Mouse (Mus musculus) embryonic facial prominence, embryonic 10.5 days (tissue): ENCODE results near the gene Gcnt1. TPM values are rescaled to one million over a fixed set of nuclear protein-coding genes. Genes with fewer than 3 reads are reported as not detected.
A peak's percentile ranks its signal among the peaks of the same experiment; 100 is the strongest.

Experiments
- DNase-seq: peaks from one replicate; pipeline ENCODE4 v3.0.0-alpha.2; 2017; ENCODE audit warnings: low spot score
- H3K27ac ChIP-seq: fragments of 300-500 bp; sonication (generic); replicated peaks from 2 replicates; pipeline ENCODE4 v1.5.1; 2016; ENCODE audit warnings: mild to moderate bottlenecking
- H3K27me3 ChIP-seq: fragments of 300-500 bp; sonication (generic); replicated peaks from 2 replicates; pipeline ENCODE4 v1.6.1; 2016; ENCODE audit warnings: low read depth, mild to moderate bottlenecking; ENCODE audit not compliant: poor library complexity, severe bottlenecking
- H3K36me3 ChIP-seq: fragments of 300-500 bp; sonication (generic); replicated peaks from 2 replicates; pipeline ENCODE4 v1.6.1; 2016; ENCODE audit warnings: mild to moderate bottlenecking, moderate library complexity
- H3K4me1 ChIP-seq: fragments of 300-500 bp; sonication (generic); 2 replicates; pipeline ENCODE4 v1.6.1; 2016
- H3K4me3 ChIP-seq: fragments of 300-500 bp; sonication (generic); 2 replicates; pipeline ENCODE4 v1.5.1; 2016; ENCODE audit warnings: mild to moderate bottlenecking, moderate library complexity
- H3K9me3 ChIP-seq: fragments of 300-500 bp; sonication (generic); 2 replicates; pipeline ENCODE4 v1.6.1; 2016; ENCODE audit warnings: mild to moderate bottlenecking
- WGBS: fragments of 180-500 bp; shearing (Covaris S2); methylation state at CpG from one replicate; pipeline ENCODE4 v1.1.7; 2016; 5-methylcytosine and 5-hydroxymethylcytosine counted together
- polyA plus RNA-seq: library from polyadenylated mRNA; unstranded; fragments of >200 nt; fragmentation: Nextera tagmentation; extraction: Ambion mirVana; gene quantifications from 2 replicates; pipeline ENCODE4 v1.2.1, GENCODE M21; 2016

Gcnt1 gene
- polyA plus RNA-seq, 1 experiment from 2014 or later: 3.0 TPM

- Histone ChIP-seq H3K4me1 (peaks cover 13% of the 10 kb centered on the region), H3K9me3 (no peaks in the 10 kb centered on the region), H3K27me3 (no peaks in the 10 kb centered on the region), H3K4me3 (no peak overlapping the region), H3K27ac (peak overlapping the region; percentile 35; the same call in 1 of the 2 replicates), H3K36me3 (no peaks in the 10 kb centered on the region)
- 40% methylated on average over 7 of the region's 7 CpGs for WGBS
- DNase-seq: no peak
Observed at GRCm38 (mm10) chr19:17337057-17337679, 35.5 kb downstream of the Gcnt1 start.

DNA sequence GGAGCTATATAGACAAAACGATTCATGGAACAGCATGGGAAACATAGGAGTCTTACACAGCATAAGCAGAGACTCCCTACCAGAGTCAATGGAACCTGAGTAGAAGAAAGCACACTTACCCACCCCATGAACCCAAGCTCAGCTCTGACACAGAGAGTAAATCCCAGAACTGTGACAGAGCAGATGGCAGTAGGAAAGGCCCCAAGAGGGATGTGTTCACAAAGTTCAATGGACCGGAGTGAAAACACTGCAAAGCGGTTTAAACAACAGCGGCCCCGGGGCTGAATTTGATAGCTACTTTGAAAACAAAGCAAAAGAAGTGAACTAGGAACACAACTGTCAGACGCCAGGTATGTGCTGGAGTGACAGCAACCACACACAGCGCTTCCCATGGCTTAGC lies 36.0 kb downstream of the Gcnt1 start:
- no peaks in the 10 kb centered on the region for H3K27me3 ChIP-seq
- peak; percentile 40 for DNase-seq
- H3K4me3 ChIP-seq: no peak overlapping the region
- H3K4me1 ChIP-seq: peaks cover 13% of the 10 kb centered on the region
- 0 out of 2 replicates have a peak overlapping the region, but pooled peaks have one; percentile 35 for H3K27ac ChIP-seq
- no peaks in the 10 kb centered on the region for H3K36me3 ChIP-seq
- H3K9me3 ChIP-seq: no peaks in the 10 kb centered on the region
- 48% methylated on average over 7 of the region's 7 CpGs for WGBS

- Histone ChIP-seq H3K27ac (no peak overlapping the region), H3K27me3 (no peaks in the 10 kb centered on the region), H3K9me3 (no peaks in the 10 kb centered on the region), H3K36me3 (no peaks in the 10 kb centered on the region), H3K4me3 (no peak overlapping the region), H3K4me1 (peaks cover 13% of the 10 kb centered on the region)
- WGBS: 90% methylated on average over 12 of the region's 12 CpGs
- DNase-seq: no peak
Observed at GRCm38 (mm10) chr19:17334644-17335333, 37.9 kb downstream of the Gcnt1 start.

DNA sequence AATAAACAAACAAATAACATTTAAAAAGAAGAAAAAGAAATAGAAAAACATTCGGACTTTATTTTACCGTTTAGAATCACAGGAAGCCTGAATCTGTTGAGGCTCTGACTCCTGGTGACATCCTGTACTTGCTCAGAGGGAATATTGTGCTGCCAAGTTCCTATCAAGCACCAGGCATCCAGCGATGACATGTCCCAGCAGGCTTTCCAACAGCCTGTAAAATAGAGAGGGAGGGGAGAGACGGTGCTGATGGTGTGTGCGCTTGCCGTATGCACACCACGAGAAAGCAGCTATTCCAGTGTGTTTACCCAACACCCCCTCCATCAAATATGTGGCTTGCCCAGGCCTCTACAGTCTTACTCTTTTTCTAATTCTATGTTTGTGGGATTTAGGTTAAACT lies 39.6 kb downstream of the Gcnt1 start:
- Histone ChIP-seq H3K36me3 (peaks cover 5% of the 10 kb centered on the region; the same call in 1 of the 2 replicates), H3K27me3 (no peaks in the 10 kb centered on the region), H3K27ac (no peak overlapping the region), H3K4me1 (peaks cover 13% of the 10 kb centered on the region), H3K4me3 (no peak overlapping the region), H3K9me3 (no peaks in the 10 kb centered on the region)
- WGBS: 77% methylated on average over 7 of the region's 7 CpGs
- DNase-seq: no peak

GRCm38 (mm10) chr19:17328916-17329315 lies 43.7 kb downstream of the Gcnt1 start:
- DNase-seq: no peak
- 96% methylated on average over 10 of the region's 10 CpGs for WGBS
- H3K27ac ChIP-seq: no peak overlapping the region

GRCm38 (mm10) chr19:17327881-17328404 lies 44.7 kb downstream of the Gcnt1 start:
- WGBS: 91% methylated on average over 6 of the region's 6 CpGs
- Histone ChIP-seq H3K27me3 (no peaks in the 10 kb centered on the region), H3K4me1 (no peaks in the 10 kb centered on the region), H3K4me3 (no peak overlapping the region), H3K36me3 (peaks cover 5% of the 10 kb centered on the region; the same call in 1 of the 2 replicates), H3K27ac (no peak overlapping the region), H3K9me3 (no peaks in the 10 kb centered on the region)
- no peak for DNase-seq

More at GRCm38 (mm10) chr19:17328916-17329315, 43.7 kb downstream of the Gcnt1 start:
- no peaks in the 10 kb centered on the region for H3K4me1 ChIP-seq
- H3K4me3 ChIP-seq: no peak overlapping the region
- H3K27me3 ChIP-seq: no peaks in the 10 kb centered on the region
- no peaks in the 10 kb centered on the region for H3K9me3 ChIP-seq
- H3K36me3 ChIP-seq: peaks cover 5% of the 10 kb centered on the region; the same call in 1 of the 2 replicates

DNA sequence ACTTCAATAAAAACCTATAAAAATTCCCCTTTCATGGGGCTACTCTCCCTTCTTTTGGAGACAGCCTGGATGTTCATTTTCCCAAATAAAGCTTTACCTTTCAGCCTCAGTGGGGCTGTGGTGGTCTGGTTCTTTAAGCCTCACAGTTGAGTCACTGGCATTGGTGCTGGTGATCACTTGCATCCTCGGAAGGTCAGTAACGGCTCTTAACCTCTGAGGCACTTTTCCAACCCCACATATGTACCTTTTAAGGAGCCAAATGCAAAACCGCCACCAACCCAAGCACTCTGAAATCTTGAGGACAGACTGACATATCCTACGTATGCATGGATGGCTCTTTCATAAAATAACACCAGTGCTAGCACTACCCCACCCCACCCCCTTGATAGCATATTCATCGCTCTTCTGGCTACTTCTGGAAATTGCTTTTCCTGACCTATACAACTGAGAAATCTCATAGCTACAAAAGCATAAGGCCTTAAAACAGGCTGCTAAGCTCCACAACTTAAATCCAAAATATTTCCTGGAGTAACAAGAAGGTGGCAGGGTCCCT lies 48.9 kb downstream of the Gcnt1 start:
- Histone ChIP-seq H3K4me3 (no peak overlapping the region), H3K36me3 (0 out of 2 replicates have a peak, but pooled peaks cover under 1% of the 10 kb centered on the region), H3K27ac (no peak overlapping the region), H3K4me1 (peaks cover 6% of the 10 kb centered on the region; the same call in 1 of the 2 replicates), H3K9me3 (no peaks in the 10 kb centered on the region), H3K27me3 (no peaks in the 10 kb centered on the region)
- 81% methylated on average over 5 of the region's 5 CpGs for WGBS
- no peak for DNase-seq

DNA sequence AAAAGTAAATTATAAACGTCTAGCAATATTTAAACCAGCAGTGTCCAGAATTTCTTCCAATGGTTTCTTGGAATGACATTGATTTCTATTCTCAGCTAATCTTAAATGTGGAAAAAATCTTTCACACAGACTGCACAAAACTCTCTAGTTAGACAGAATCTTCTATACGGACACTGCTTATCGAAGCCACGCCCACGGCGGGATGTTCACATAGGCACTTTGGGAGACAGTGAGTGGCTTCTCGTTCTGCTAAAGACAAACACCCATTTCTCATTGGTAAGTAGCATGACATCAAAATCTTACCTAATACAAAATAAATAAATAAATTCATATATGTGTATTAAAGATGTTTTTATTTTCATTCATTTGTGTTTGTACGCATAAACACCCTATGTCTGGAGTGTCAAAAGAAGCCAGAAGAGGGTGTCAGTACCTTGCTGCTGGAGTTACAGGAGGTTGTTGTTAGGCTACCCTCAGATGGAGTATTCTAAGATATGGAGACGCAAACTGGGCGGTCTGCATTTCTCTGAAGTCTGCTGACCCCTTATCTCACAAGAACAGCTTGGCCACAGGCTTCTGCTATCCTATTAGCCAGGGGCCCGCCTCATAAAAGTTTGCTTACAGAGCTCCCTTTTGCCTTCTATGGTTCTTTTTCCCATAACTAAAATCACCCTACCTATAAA lies 49.5 kb downstream of the Gcnt1 start:
- H3K27ac ChIP-seq: no peak overlapping the region
- H3K9me3 ChIP-seq: no peaks in the 10 kb centered on the region
- no peak for DNase-seq
- H3K27me3 ChIP-seq: no peaks in the 10 kb centered on the region
- H3K36me3 ChIP-seq: no peaks in the 10 kb centered on the region
- H3K4me3 ChIP-seq: no peak overlapping the region
- WGBS: 91% methylated on average over 11 of the region's 11 CpGs
- peaks cover 8% of the 10 kb centered on the region; the same call in 1 of the 2 replicates for H3K4me1 ChIP-seq

DNA sequence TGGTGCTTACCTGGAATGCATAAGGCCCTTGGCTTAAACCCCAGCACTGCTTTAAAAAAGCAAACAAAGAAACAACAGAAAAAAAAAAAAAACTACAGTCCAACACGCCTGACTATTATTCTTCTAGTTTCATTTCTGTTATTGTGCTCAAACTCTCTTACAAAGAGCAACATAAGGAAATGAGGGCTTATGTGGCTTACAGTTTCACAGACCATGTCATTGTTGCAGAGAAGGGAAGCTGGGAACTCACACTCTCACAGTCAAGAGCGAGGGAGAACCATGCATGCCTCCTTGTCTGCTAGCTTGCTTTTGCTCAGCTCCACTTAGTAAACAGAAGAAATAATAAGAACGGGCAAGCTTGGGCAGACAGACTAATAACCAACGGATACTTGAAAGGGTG lies 52.9 kb downstream of the Gcnt1 start:
- no peaks in the 10 kb centered on the region for H3K27me3 ChIP-seq
- no peaks in the 10 kb centered on the region for H3K9me3 ChIP-seq
- DNase-seq: no peak
- H3K4me3 ChIP-seq: no peak overlapping the region
- no peak overlapping the region for H3K27ac ChIP-seq
- no peaks in the 10 kb centered on the region for H3K36me3 ChIP-seq
- WGBS: 84% methylated on average over 4 of the region's 4 CpGs
- H3K4me1 ChIP-seq: peaks cover 8% of the 10 kb centered on the region; the same call in 1 of the 2 replicates

DNA sequence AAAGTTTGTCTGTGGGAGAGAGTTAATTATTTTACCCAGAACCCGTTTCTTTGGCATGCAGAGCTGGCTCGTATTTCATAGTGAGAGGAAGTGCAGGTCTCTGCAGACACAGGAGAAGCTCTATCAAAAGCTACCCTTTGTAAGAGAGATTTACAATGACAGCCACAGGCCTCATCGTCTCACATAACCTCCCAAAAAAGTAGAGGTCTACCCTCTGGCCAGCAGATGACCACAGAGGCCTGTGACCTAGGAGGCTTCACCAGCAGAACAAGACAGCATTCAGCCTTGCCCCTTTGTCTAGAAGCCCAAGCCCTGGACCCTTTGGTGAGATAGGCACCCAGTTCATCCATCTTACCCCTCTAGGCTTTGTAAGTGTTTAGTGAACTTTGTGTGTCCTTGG lies 53.9 kb downstream of the Gcnt1 start:
- H3K27me3 ChIP-seq: no peaks in the 10 kb centered on the region
- H3K27ac ChIP-seq: no peak overlapping the region
- H3K36me3 ChIP-seq: no peaks in the 10 kb centered on the region
- H3K9me3 ChIP-seq: no peaks in the 10 kb centered on the region
- H3K4me1 ChIP-seq: peaks cover 8% of the 10 kb centered on the region; the same call in 1 of the 2 replicates
- WGBS: 22% methylated on average over 3 of the region's 3 CpGs
- DNase-seq: no peak
- no peak overlapping the region for H3K4me3 ChIP-seq

DNA sequence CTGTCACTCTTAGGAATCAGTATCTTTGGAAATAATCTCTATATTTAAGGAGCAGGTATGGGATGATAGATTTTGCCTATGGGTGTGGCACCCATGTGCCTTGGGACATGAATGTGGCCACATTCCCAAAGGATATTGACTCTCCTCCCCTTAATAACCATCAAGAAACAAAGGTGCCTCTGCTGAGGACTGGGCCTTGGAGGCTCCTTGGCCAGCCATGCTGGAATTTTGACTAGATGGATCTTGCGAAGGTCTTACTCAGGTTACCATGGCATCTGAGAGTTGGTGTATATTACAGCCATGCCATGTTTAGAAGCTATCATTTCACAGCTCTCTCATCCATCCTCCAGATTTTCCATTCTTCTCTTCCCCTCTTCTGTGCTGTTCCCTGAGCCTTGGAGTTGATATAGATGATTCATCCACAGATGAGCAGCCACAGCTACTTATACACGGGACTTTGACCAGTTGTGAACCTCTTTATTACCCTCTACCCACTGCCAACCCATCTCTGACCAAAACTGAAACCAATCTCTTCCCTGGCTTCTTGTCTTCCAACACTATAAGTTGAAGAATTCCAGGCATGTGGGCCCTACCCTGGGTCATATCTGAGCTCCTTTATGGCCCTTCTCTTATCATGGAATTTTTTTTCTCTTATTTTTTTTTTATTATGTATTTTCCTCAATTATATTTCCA lies 56.2 kb downstream of the Gcnt1 start:
- WGBS: 90% methylated on average over 2 of the region's 2 CpGs
- Histone ChIP-seq H3K4me3 (no peak overlapping the region), H3K27me3 (no peaks in the 10 kb centered on the region), H3K4me1 (peaks cover 4% of the 10 kb centered on the region; the same call in 1 of the 2 replicates), H3K36me3 (no peaks in the 10 kb centered on the region), H3K27ac (no peak overlapping the region), H3K9me3 (no peaks in the 10 kb centered on the region)
- DNase-seq: no peak

DNA sequence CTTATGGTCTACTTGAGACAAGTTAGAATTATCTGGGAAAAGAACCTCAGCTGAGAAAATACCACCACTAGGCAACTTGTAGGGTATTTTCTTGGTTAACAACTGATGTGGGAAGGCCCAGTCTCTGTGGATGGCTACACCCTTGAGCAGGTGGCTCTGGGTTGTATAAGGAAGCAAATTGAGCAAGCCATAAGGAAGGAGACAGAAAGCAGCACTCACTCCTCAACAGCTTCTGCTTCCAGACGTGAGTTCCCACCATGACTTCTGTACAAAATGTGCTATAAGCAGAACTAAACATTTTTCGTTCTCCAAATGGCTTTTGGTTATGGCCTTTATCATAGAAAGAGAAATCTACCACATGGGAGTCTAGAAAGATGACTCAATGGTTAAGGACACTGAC lies 58.2 kb downstream of the Gcnt1 start:
- WGBS: 84% methylated on average over 2 of the region's 2 CpGs
- no peak overlapping the region for H3K4me3 ChIP-seq
- H3K36me3 ChIP-seq: no peaks in the 10 kb centered on the region
- no peak for DNase-seq
- H3K27me3 ChIP-seq: no peaks in the 10 kb centered on the region
- no peak overlapping the region for H3K27ac ChIP-seq
- peaks cover 4% of the 10 kb centered on the region; the same call in 1 of the 2 replicates for H3K4me1 ChIP-seq
- H3K9me3 ChIP-seq: no peaks in the 10 kb centered on the region
